Mouse (Mus musculus) heart, embryonic 12.5 days (tissue): ENCODE measurements around the gene Ccdc50. TPM values are rescaled to one million over a fixed set of nuclear protein-coding genes. Genes with fewer than 3 reads are reported as not detected.

Source experiments
- ATAC-seq: fragments of 200-750 bp; cut with Nextera tagmentation; 2 replicates; pipeline ENCODE4 v1.8.0; 2017; ENCODE audit warnings: moderate TSS enrichment, moderate library complexity; ENCODE audit not compliant: insufficient number of reproducible peaks, low FRiP score
- H3K27ac ChIP-seq: fragments of 300-500 bp; sonication (generic); 2 replicates; pipeline ENCODE4 v1.5.1; 2016; ENCODE audit warnings: mild to moderate bottlenecking, moderate library complexity; ENCODE audit not compliant: poor library complexity, severe bottlenecking
- H3K27me3 ChIP-seq: fragments of 300-500 bp; sonication (generic); replicated peaks from 2 replicates; pipeline ENCODE4 v1.6.1; 2016; ENCODE audit warnings: mild to moderate bottlenecking, moderate library complexity
- H3K36me3 ChIP-seq: fragments of 300-500 bp; sonication (generic); 2 replicates; pipeline ENCODE4 v1.6.1; 2016; ENCODE audit warnings: mild to moderate bottlenecking, moderate library complexity
- H3K4me1 ChIP-seq: fragments of 300-500 bp; sonication (generic); replicated peaks from 2 replicates; pipeline ENCODE4 v1.6.1; 2016; ENCODE audit warnings: mild to moderate bottlenecking
- H3K4me2 ChIP-seq: fragments of 300-500 bp; sonication (generic); 2 replicates; pipeline ENCODE4 v1.6.1; 2016; ENCODE audit warnings: mild to moderate bottlenecking, moderate library complexity
- H3K4me3 ChIP-seq: fragments of 300-500 bp; sonication (generic); 2 replicates; pipeline ENCODE4 v1.5.1; 2016; ENCODE audit warnings: mild to moderate bottlenecking
- H3K9ac ChIP-seq: fragments of 300-500 bp; sonication (generic); 2 replicates; pipeline ENCODE4 v1.6.1; 2016; ENCODE audit warnings: mild to moderate bottlenecking, moderate library complexity
- H3K9me3 ChIP-seq: fragments of 300-500 bp; sonication (generic); replicated peaks from 2 replicates; pipeline ENCODE4 v1.6.1; 2016; ENCODE audit warnings: mild to moderate bottlenecking, moderate library complexity
- WGBS: fragments of 180-500 bp; shearing (Covaris S2); methylation state at CpG from one replicate; pipeline ENCODE4 v1.1.7; 2016; 5-methylcytosine and 5-hydroxymethylcytosine counted together
- polyA plus RNA-seq: library from polyadenylated mRNA; unstranded; fragments of >200 nt; fragmentation: Nextera tagmentation; extraction: Ambion mirVana; gene quantifications from 2 replicates; pipeline ENCODE4 v1.2.1, GENCODE M21; 2016

Ccdc50 gene
- polyA plus RNA-seq, 1 experiment from 2014 or later = 44.3 TPM

GRCm38 (mm10) chr16:27450655-27451054, 62.0 kb downstream of the Ccdc50 start:
- H3K27ac ChIP-seq = no peak overlapping the region
- H3K4me3 ChIP-seq = no peak overlapping the region
- H3K4me1 ChIP-seq = no peaks in the 10 kb centered on the region
- ATAC-seq = no peak
- H3K9me3 ChIP-seq = no peaks in the 10 kb centered on the region
- H3K27me3 ChIP-seq = no peaks in the 10 kb centered on the region
- H3K9ac ChIP-seq = no peak overlapping the region
- no peak overlapping the region for H3K4me2 ChIP-seq
- WGBS = 88% methylated on average over 2 of the region's 2 CpGs
- peaks cover 32% of the 10 kb centered on the region for H3K36me3 ChIP-seq

- ATAC-seq = no peak
- WGBS = 77% methylated on average over 3 of the region's 3 CpGs
- H3K27me3 ChIP-seq = no peaks in the 10 kb centered on the region
Measured at GRCm38 (mm10) chr16:27453396-27453795, 64.7 kb downstream of the Ccdc50 start.

GRCm38 (mm10) chr16:27453823-27454222, 65.2 kb downstream of the Ccdc50 start:
- Histone ChIP-seq H3K4me2 (no peak overlapping the region), H3K36me3 (peaks cover 17% of the 10 kb centered on the region), H3K9ac (no peak overlapping the region), H3K27ac (no peak overlapping the region), H3K4me3 (no peak overlapping the region), H3K9me3 (no peaks in the 10 kb centered on the region), H3K4me1 (no peaks in the 10 kb centered on the region), H3K27me3 (no peaks in the 10 kb centered on the region)
- no peak for ATAC-seq
- WGBS = 82% methylated on average over 2 of the region's 2 CpGs

More at GRCm38 (mm10) chr16:27453396-27453795, 64.7 kb downstream of the Ccdc50 start:
- Histone ChIP-seq H3K4me3 (no peak overlapping the region), H3K36me3 (peaks cover 17% of the 10 kb centered on the region), H3K4me1 (no peaks in the 10 kb centered on the region), H3K9me3 (no peaks in the 10 kb centered on the region), H3K4me2 (no peak overlapping the region), H3K9ac (no peak overlapping the region), H3K27ac (no peak overlapping the region)

- no peaks in the 10 kb centered on the region for H3K4me1 ChIP-seq
- H3K9ac ChIP-seq = no peak overlapping the region
- ATAC-seq = no peak
- no peak overlapping the region for H3K27ac ChIP-seq
- WGBS = 17% methylated on average over 4 of the region's 4 CpGs
- H3K36me3 ChIP-seq = no peaks in the 10 kb centered on the region
- no peak overlapping the region for H3K4me2 ChIP-seq
- no peaks in the 10 kb centered on the region for H3K9me3 ChIP-seq
- H3K27me3 ChIP-seq = no peaks in the 10 kb centered on the region
- H3K4me3 ChIP-seq = no peak overlapping the region
Measured at GRCm38 (mm10) chr16:27457273-27457672, 68.6 kb downstream of the Ccdc50 start.

GRCm38 (mm10) chr16:27468731-27469130, 80.1 kb downstream of the Ccdc50 start:
- Histone ChIP-seq H3K4me1 (no peaks in the 10 kb centered on the region), H3K36me3 (no peaks in the 10 kb centered on the region), H3K27me3 (no peaks in the 10 kb centered on the region), H3K4me3 (no peak overlapping the region), H3K9me3 (no peaks in the 10 kb centered on the region), H3K27ac (no peak overlapping the region), H3K9ac (no peak overlapping the region), H3K4me2 (no peak overlapping the region)
- 20% methylated on average over 5 of the region's 5 CpGs for WGBS
- no peak for ATAC-seq

GRCm38 (mm10) chr16:27471389-27471788, 82.7 kb downstream of the Ccdc50 start:
- no peaks in the 10 kb centered on the region for H3K9me3 ChIP-seq
- H3K4me2 ChIP-seq = no peak overlapping the region
- no peak overlapping the region for H3K9ac ChIP-seq
- no peaks in the 10 kb centered on the region for H3K27me3 ChIP-seq
- H3K36me3 ChIP-seq = no peaks in the 10 kb centered on the region
- no peaks in the 10 kb centered on the region for H3K4me1 ChIP-seq
- H3K27ac ChIP-seq = no peak overlapping the region
- H3K4me3 ChIP-seq = no peak overlapping the region
- WGBS = 71% methylated on average over 6 of the region's 6 CpGs
- ATAC-seq = no peak

GRCm38 (mm10) chr16:27483834-27484233, 95.2 kb downstream of the Ccdc50 start:
- Histone ChIP-seq H3K27me3 (no peaks in the 10 kb centered on the region), H3K27ac (no peak overlapping the region), H3K9me3 (no peaks in the 10 kb centered on the region), H3K36me3 (no peaks in the 10 kb centered on the region), H3K4me1 (no peaks in the 10 kb centered on the region), H3K4me3 (no peak overlapping the region), H3K4me2 (no peak overlapping the region), H3K9ac (no peak overlapping the region)
- 74% methylated on average over 1 of the region's 1 CpGs for WGBS
- no peak for ATAC-seq

Other genes starting within 250 kb of the Ccdc50 start
- gene Ostn, start 81.4 kb upstream of the Ccdc50 start, polyA plus RNA-seq = not detected in 2 replicates
- 5.5 and 6.4 TPM in 2 replicates for gene Uts2b, start 18.6 kb upstream of the Ccdc50 start, polyA plus RNA-seq